Mouse (Mus musculus) left cerebral cortex, adult 11 months (tissue): ENCODE data around the gene Dcaf8.

Experiments used
- DNase-seq: peaks from one replicate; pipeline ENCODE4 v3.0.0; 2022; ENCODE audit warnings: low spot score

The Dcaf8 gene

GRCm38 (mm10) chr1:172148279-172148954 lies 533 bp downstream of the Dcaf8 start:
- no peak for DNase-seq

GRCm38 (mm10) chr1:172148955-172149815 lies 1.3 kb downstream of the Dcaf8 start:
- DNase-seq, result no peak

GRCm38 (mm10) chr1:172154536-172154935 lies 6.7 kb downstream of the Dcaf8 start:
- DNase-seq, result no peak

GRCm38 (mm10) chr1:172155518-172155917 lies 7.6 kb downstream of the Dcaf8 start:
- no peak for DNase-seq

GRCm38 (mm10) chr1:172159970-172160369 lies 12.1 kb downstream of the Dcaf8 start:
- DNase-seq, result no peak

- no peak for DNase-seq
Measured at GRCm38 (mm10) chr1:172160508-172160907, 12.6 kb downstream of the Dcaf8 start.

- DNase-seq, result no peak
Measured at GRCm38 (mm10) chr1:172162009-172162408, 14.1 kb downstream of the Dcaf8 start.

- no peak for DNase-seq
Measured at GRCm38 (mm10) chr1:172162959-172163358, 15.1 kb downstream of the Dcaf8 start.

GRCm38 (mm10) chr1:172167911-172168310 lies 20.0 kb downstream of the Dcaf8 start:
- no peak for DNase-seq

GRCm38 (mm10) chr1:172169809-172170208 lies 21.9 kb downstream of the Dcaf8 start:
- DNase-seq, result no peak

- no peak for DNase-seq
Measured at GRCm38 (mm10) chr1:172172381-172172780, 24.5 kb downstream of the Dcaf8 start.

- DNase-seq, result no peak
Measured at GRCm38 (mm10) chr1:172173181-172173580, 25.3 kb downstream of the Dcaf8 start.

- DNase-seq, result no peak
Measured at GRCm38 (mm10) chr1:172177791-172178190, 29.9 kb downstream of the Dcaf8 start.

GRCm38 (mm10) chr1:172179102-172179501 lies 31.2 kb downstream of the Dcaf8 start:
- no peak for DNase-seq

- DNase-seq, result no peak
Measured at GRCm38 (mm10) chr1:172180881-172181280, 33.0 kb downstream of the Dcaf8 start.

GRCm38 (mm10) chr1:172181777-172182176 lies 33.9 kb downstream of the Dcaf8 start:
- DNase-seq, result no peak

- DNase-seq, result no peak
Measured at GRCm38 (mm10) chr1:172183056-172183455, 35.2 kb downstream of the Dcaf8 start.

- DNase-seq, result no peak
Measured at GRCm38 (mm10) chr1:172183915-172184314, 36.0 kb downstream of the Dcaf8 start.

GRCm38 (mm10) chr1:172186401-172187289 lies 38.8 kb downstream of the Dcaf8 start:
- no peak for DNase-seq

GRCm38 (mm10) chr1:172188891-172189290 lies 41.0 kb downstream of the Dcaf8 start:
- no peak for DNase-seq

GRCm38 (mm10) chr1:172191578-172191977 lies 43.7 kb downstream of the Dcaf8 start:
- no peak for DNase-seq

- DNase-seq, result no peak
Measured at GRCm38 (mm10) chr1:172192217-172192616, 44.3 kb downstream of the Dcaf8 start.
